Mouse (Mus musculus) testis, postnatal 14 days (tissue): ENCODE results near the gene Iffo2.

Experiments used
- DNase-seq: peaks from one replicate; pipeline ENCODE4 v3.0.0; 2021; ENCODE audit warnings: low spot score

The Iffo2 gene

DNA sequence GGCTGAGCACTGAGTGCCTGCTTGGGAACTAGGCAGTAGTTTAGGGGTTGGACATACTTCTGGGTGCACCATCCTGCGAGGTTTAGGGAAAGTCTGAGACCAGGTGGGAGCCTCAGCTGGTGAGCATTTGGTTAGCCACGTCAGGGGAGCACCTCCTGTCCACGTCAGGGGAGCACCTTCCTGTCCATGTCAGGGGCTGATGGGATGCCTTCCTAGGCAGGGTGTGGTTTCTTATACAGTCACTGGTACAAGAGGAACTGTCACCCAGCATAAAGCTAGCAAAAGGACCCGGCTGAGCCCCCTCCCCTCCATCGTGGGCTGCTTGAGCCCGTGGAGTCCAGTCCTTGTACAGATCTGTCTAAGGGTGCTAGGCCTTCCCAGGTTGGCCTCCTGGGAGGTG lies 52.0 kb downstream of the Iffo2 start:
- DNase-seq: no peak

DNA sequence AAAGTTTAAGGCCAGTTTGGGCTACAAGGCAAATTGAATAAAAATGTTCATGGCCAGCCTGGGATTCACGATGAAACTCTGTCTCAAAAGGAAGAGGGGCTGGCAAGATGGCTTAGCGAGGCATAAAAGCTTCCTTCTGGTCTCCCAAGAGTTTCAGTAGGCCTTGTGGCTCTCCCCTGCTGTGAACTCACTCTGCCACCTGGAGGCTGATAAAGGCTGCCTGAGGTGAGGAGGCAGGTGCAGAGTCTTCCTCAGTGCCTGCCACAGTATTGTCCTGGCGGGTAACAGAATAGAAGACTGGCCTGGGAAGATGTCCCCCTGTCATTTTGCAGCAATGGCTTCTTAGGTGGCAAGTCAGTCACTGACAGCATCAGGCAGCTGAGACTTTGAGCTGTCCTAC lies 52.6 kb downstream of the Iffo2 start:
- DNase-seq: no peak

DNA sequence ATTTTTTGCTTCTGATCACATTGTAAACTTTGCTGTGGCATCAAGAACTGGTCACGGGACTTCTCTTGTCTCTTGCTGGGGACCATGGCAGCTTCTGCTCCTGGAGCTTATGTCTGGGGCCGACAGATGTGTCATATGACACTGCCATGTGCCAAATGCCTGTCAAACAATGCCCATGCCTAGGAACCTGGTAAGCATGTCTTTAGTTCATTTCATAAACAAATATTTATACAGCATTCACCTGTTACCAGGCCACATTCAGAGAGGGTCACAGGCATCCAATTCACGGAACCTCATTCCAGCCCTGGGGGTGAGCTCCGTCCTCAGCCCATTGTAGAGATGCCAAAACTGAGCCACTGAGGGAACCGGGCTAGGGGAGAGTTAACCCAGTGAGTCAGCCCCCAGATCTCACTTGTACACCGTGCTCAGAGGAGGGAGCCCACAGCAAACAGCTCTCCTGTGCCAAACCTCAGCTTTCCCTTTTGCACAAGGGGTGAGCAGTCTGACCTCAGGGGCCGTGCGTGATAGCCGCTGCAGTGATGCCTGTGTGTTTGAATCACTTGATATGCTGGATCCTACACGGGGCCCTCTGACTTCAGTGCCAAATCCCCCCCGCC lies 53.4 kb downstream of the Iffo2 start:
- no peak for DNase-seq

DNA sequence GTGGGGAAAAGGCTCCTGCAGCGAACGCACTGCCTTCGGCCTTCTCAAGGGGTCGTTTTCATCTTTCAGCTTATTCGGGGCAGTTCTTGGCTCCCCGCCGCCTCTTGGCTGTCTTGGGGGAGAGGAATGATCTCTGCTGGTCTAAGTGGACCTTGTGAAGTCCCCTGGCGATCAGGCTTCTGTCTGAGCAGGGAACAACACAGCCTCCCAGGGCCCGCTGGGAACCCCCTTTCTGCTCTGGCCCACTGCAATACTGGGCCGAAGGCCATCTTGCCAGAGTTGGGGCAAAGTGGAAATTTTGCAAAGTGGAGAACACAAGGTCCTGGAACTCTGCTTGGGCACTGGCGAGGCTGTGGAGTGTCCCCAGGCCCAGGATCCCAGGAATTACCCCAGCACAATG lies 54.4 kb downstream of the Iffo2 start:
- DNase-seq: no peak

DNA sequence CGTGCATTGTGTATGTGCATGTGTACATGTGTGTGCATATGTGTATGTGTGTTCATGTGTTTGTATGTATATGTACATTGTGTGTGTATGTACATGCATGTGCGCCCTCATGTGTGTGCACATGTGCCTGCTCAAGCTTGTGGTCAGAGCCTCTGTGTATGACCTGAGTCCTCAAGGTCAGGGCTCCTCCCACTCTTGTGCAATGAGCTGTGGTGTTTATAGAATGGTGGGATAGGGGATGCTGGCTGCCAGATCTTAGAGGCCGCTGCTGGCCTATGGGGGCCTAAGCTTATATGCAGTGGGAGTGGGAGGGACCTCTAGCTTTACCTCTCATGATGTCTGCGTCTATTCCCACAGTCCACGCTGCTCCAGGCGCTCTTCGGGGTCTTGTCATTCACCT lies 55.4 kb downstream of the Iffo2 start:
- no peak for DNase-seq

DNA sequence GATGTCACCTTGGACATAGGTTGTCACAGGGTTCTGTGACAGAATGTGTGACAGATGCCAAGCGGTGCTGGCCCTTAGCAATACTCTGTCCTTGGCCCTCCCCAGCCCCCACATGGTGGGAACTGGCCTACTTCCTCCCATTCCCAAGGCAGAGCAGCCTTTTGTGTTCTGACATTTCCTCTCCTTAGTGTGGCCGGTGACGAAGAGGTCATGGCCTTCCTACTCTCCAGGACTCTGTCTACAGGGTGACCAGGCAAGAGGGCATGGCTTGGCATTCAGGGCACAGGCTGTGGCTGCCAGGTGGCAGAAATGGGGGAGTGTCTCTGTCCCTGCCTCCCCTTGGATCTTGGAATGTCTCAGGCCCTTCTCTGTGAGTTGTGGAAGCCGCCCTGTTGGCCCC lies 57.0 kb downstream of the Iffo2 start:
- peak; percentile 60 for DNase-seq

DNA sequence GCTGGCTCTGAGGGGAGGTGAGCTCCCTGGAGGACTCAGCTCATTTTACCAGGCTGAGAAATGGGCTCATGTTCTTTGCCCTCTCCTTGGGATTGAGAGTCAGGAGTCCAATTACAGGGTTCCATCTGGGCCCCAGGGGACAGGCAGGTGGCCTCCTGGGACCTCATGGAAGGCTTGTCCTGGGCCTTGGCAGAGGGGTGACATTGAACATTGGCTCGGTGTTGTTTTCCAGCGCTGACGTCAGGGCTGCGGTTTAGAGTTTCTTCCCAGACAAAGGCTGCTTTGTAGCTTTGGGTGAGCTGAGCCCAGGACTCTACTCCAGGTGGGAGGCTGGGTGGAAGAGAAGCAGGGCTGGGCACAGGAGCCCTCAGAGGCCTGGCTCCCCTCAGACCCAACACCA lies 57.4 kb downstream of the Iffo2 start:
- DNase-seq: no peak

DNA sequence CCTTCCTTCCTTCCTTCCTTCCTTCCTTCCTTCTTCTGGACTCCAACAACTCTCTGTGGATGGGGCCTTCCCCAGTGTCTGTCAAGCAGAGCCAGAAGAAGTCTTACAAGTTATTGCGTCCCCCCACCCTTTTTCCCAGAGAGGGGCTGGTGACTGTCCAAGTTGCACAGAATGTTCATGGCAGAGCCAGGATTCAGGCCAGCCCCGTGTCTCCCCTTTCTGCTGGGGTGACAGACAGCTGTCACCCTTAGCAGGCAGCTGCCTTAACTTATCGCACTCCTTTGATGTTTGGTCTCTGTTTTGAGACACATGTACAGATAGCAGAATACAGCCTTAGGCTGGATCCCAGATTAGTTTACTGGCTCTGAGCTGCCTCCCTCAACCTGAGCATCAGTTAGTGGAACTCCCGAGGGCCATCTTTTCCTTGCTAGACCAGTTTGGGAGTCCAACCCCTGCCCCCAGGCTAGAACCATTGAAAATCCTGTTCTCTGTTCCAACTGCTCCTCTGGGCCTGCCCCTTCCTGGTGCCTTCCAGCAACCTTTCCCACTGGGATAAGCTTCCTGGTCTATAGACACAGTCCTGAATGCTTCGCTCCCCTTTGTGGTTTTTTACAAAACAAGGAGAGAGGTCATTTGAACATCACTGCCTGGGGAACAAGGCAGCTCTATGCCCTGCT lies 59.1 kb downstream of the Iffo2 start:
- no peak for DNase-seq

DNA sequence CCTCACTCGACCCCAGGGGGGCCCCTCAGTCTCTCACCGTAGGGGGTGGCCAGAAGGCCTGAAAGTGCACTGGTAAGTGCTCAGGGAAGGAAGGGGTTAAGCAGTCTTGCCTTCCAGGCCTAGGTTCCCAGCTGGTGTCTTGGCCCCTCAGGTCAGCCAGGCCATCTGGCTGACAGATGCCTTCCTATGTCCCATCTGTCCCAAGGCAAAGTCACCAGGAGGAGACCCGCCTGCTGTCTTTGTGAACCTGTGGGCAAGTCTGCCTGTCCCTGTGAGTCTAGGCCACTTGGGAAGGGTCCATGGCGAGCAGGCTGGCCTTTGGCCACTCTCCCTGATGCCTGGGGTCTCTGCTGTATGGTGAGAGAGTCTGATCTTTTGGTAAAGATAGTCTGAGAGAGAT lies 60.1 kb downstream of the Iffo2 start:
- no peak for DNase-seq

DNA sequence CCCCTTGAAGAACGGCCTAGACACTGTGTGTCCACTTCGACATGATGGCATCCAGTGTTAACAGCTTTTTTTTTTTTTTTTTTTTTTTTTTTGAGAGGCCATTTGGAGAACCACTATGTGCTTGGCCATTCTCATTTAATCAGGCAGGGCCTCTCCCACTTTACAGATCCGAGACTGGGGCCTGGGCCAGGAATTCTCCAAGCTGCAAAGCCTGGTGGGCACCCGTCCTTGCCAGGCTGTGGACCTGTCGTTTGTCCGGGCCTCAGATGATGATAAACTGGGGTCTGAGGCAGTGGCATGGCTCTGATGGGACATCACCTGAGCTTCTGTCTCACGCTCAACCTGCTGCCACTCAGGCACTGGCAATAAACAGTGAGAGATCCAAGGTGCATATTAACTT lies 62.5 kb downstream of the Iffo2 start:
- no peak for DNase-seq

DNA sequence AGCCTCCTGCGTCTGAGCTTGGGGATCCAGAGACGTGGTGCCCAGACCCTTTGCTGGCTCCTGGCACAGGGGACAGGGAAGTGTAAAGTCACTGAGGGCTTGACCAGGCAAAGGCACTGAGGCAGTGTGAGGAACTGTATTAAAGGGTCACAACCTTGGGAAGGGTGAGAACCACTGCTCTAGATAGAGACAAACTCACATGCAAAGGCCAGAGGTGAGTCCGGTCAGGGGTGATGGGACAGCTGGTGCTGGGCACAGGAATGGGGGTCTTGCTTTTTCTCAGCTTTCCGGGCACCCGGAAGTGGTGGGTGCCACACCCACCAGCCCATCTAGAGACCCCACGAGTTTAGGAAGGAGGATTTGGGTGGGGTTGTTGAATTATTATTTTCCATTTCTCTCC lies 63.0 kb downstream of the Iffo2 start:
- no peak for DNase-seq

DNA sequence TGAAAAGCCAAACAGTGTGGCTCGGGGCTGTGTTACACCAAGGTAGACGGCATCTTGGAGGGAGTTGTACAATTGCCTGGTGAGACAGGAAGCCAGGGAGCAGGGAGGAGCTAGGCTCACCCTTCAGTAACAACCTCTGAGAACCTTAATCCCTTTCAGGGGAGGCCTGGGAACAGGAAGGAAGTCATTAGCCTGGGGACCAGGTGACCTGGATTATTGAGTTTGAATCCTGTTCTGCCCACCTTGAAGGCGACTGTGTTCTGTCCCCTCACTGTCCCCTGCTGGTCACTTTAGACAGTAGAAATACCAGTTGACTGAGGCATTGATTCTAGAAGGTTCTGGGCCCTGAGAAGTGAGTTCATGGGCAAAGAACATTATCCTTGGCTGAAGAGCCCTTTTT lies 63.7 kb downstream of the Iffo2 start:
- DNase-seq: no peak

DNA sequence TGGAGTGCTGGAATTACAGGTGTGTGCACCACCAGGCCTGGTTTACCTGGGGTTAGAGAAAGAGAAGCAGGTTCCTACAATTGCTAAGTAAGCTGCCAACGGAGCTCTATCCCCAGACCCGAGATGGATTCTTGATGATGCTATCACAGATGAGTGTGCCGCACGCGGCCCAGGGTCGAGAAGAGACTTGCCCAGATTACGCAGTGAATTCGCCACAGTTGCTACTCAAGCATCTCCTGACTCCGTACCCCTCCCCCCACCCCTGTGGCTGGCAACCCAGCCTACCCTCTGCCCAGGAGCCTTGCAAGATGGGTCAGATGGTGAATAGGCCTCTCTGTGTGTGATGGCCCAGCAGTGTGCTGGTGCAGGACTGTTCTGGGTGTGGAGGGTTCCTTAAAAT lies 66.4 kb downstream of the Iffo2 start:
- no peak for DNase-seq

DNA sequence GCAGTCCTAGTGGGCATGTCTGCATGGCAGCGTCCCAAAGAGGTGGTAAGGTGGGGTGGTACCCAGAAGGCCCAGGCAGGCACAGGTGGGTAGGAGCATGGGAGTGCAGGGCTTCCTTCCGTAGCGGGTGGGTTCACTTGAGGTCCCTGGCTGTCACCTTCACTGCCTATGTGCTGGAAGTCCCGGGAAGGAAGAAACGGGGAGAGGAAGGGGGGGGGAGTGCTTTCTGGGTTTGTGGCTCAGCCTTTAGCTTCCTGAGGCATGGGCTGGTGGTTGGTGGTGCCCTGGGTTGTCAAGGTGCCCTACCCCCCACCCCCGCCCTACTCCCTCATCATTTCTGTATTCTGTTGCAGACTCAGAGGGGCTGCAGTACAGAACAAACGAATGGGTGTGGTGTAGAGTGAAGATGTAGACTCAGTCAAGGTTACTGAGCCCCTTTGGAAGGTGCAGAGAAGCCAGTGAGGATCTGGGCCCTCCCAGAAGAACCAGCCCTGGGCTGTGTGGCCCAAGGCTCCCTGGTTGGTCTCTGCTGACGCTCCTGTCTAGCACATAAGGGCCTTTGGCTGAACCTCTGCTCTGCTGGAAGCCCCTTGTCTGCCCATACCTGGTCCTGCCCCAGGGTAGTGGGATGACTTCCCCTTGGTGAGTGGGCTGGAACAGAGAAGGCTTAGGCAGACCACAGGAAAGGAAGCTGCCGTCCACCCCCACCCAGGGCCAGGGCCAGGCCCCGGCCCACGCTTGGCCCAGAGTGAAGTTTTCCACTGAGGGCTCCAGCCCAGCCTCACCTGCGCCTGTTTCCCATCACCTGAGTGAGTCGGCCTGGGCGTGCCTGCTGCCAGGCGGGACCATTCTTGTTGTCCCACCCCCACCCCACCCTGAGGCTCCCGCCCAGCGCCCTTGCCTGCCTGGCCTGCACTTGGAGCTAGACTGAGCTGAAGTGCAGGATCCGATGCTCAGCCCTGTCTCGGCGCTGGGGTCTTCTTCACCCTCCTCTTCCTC lies 67.2 kb downstream of the Iffo2 start:
- no peak for DNase-seq

DNA sequence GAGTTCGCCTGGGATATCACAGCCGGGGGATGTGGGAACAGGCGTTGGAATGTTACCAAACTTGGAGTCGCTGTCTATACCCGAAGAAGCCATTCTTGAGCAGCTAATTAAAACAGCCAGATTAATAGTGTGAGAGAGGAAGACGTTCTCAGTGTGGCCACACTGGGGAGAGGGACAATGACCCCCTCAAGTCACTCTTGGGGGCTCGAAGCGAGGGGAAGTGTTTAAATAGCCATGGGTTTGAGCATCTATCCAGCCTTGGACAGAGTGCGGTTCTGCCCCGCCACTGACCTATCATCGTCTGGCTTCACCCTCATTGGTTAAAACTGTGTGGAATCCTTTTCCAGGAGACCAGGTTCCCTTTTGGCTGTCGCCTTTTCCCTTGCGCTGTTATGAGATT lies 68.0 kb downstream of the Iffo2 start:
- no peak for DNase-seq

DNA sequence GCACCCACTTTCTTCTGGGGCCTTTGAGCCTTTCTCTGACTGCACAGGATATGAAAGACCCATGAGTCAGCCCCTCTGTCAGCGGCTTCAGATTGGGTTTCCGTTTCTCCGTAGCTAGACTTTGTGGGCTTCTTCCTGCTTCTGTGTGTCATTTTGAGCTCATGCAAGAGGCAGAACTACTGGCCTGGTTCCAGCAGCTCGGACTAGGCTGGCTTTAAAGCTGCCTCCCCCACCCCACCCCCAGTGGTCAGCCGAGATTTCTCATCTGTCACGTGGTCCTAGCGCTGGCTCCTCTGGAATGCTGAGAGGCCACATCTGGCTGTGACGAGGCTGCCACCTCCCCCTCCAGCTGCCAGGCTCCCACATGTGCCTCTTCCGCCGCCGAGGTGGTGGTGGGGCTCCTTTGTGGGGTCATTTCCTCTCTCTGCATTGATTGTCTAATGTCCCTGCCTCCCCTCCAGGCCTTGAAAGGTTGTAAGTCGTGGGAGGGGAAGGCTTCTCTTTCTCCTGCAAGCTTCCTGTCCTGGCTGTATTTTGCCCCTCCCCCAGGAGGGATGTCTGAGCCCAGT lies 68.7 kb downstream of the Iffo2 start:
- peak; percentile 69 for DNase-seq

DNA sequence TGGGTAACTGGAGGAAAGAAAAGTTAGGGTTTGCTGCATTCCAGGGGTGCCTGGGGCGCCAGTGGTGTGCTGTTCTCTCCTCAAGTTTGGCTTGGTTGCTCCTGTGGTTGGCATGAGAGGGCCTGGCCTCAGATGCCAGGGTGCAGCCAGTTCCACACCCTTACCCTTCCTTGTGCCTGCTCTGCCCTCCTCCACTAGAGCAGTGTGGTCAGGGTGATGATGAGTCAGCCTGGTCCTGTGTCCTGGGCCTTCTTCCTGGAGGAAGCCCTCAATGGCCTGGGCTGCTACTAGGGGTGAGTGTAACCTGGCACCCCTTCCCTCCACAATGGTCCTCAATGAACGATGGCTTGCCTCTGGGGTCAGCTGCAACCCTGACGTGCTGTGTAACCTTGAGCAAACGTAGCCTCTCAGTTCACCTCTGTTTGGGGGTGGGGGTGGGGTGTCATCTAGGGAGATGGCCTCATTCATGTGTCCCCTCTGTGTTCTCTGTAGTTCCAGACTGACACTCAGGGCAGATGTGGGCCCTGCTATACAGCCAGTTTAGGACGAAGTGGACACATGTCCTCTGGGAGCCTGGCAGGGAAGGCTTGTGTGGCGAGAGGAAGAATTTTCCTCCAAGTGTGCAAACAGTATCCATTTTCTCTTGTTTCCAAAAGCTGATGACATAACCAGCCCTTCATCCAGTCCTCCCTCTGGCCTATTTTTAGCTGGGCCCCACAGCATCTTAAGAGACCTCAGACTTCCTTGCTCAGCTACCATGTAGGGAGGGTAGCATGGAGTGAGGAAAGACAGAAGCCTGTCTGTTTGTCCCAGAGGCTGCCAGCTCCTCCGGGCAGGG lies 71.4 kb downstream of the Iffo2 start:
- peak; percentile 42 for DNase-seq

DNA sequence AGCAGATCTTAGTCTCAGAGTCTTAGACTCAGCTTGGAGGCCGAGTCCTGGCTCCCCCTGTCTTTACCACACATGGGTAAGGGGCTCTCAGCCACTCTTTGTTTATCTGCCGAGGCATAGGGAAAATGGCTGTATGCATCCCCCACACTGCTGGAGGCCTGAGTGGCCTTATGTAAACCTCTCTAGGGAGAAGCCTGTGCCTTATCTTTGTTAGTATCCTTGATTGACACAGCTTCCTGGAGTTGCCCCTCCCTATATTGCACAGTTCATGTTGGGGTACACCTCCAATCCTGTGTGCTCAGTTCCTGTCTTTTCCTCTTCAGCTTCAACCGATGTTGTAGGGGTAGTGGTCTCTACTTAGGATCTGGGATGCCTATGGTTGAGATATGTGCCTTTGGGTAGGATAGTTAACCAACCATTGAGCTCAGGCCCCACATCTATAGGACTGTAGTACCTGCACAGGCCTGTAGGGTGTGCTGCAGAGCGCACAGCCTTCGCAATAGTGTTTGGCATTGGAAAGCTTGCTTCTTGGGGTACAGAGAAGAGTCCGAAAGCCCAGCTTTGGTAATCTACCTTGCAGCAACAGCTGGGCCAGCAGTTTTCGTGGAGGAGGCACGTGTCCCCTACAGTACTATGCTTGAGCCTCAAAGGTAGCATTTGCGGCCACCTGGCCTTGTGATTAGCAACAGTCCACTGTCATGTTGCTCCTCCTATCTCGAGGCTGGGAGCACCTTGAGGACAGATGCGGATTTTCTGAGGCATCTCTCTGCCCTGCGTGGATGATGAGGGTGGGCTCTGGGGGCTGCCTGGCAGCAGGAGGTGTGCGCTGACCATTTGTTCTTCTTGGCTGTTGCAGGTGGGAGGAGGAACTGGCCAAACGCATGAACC lies 72.3 kb downstream of the Iffo2 start, which contains the start of gene Gm21969:
TSS of gene Gm21969 (plus strand) at position 830 of the 888 bp plus-strand sequence.
- no peak for DNase-seq

DNA sequence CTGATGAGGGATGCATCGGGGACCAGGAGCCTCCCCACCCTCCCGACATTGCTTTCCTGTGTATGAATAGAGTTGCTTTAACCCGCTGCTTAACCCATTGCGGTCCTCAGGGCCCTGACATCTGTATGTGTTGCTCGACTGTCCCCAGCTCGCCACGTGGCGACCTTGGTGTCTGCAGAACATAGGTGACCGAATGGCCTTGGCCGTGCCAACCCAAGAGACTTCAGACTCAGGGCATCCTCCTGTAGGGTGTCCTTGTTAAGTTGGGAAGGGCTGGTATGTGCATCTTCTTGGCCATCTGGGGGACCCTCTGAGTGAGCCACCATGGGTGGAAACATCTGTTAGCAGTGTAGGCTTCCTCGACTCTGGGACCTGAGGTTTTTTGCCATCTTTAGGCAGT lies 74.9 kb downstream of the Iffo2 start:
- DNase-seq: no peak

DNA sequence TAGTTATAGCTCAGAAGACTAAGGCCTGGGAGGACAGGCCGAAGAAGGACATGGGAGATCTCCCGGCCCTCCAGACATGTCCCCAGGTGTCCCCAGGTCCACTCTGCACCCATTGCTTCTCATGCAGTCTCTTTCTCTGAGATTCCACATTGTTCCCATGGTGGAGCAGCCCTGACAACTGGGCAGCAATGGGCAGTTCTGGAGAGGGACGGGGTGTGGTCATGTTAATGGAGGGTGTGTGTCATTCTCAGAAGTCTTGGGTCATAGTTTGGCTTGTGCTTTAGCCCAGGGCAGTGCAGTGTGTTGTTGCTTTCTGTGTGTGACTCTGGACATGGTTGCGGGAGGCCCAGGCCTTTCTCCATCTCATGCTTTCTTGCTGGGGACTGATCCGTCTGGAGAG lies 76.4 kb downstream of the Iffo2 start:
- DNase-seq: no peak

DNA sequence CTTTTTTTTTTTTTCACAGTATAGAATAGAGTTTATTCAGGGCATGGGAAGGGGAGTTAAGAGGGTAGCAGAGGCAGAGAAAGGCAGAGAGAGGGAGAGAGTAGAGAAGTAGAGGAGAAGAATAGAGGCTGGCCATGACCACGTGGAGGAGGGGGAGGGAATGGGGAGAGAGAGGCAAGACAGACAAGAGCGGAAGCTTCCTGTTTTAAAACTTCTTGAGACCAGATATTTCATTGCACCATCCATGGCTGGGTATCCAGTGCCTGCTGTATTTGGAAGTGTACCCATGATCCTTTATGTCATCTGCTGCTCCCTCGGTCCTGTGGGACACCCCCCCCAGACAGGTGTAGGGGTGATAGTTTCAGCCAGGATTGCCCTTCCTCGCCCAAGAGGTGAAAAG lies 78.6 kb downstream of the Iffo2 start:
- no peak for DNase-seq
